Mouse (Mus musculus) megakaryocyte, embryonic 14.5 days (primary cell): ENCODE results near the gene Npl.

ENCODE experiments used
- FLI1 ChIP-seq: IDR thresholded peaks from 2 replicates; pipeline ENCODE4 v1.6.1; 2012; ENCODE audit warnings: low read length, inconsistent platforms, mixed read lengths
- GATA1 ChIP-seq: IDR thresholded peaks from 3 replicates; pipeline ENCODE4 v1.6.1; 2012; ENCODE audit warnings: mixed read lengths, low read length, inconsistent platforms, borderline replicate concordance

DNA sequence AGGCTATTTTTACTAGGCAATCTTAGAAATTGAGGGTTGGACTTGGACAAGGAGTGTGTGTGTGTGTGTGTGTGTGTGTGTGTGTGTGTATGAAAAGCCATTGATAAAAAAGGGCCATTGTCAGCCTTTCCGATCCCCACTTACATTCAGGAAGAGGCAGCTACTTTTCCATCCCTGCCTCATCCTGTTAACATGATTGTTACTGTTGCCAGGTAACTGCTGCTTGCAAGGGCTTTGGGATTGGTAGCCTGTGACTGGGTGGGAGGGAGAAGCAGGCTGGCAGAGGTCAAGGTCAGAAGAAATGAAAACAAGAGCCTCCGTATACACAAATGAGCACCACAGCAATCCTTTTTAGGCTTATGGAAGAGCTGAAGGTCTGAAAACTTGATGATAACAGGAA lies 48.9 kb upstream of the Npl start:
- no peak for TF ChIP-seq FLI1
- no peak for TF ChIP-seq GATA1
